Mouse (Mus musculus) spleen, adult 2 months (tissue): ENCODE data around the gene Ptprq.

Experiments used
- CTCF ChIP-seq: fragments of 200-500 bp; IDR thresholded peaks from 2 replicates; pipeline ENCODE4 v1.5.1; 2011; ENCODE audit warnings: mild to moderate bottlenecking, inconsistent platforms; ENCODE audit not compliant: insufficient read depth, insufficient read length, insufficient replicate concordance; ENCODE audit errors: extremely low read depth
- POLR2A ChIP-seq: fragments of 200-500 bp; IDR thresholded peaks from 2 replicates; pipeline ENCODE4 v1.6.1; 2011; ENCODE audit warnings: low read depth, low read length, inconsistent platforms

DNA sequence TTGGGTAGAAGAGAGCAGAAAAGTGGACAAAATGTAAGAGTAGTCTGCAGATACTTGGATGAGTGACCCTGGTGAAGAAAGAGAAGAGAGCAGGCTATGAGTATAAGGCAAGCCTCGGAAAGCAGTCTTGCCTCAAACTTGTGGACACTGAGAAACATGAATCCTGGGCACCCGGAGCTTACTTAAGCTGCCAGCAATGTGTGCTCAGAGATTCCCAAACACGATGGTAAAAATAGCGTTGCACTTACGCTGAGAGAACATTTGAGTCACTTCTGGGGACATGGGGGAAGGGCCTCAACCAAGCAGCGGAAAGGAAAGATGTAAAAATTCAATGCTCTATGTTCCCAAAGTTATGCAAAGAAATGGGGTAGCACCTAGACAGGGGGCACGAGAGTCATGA, 220.2 kb downstream of the Ptprq start:
- TF ChIP-seq CTCF (no peak), POLR2A (no peak)
